Mouse (Mus musculus) megakaryocyte, embryonic 14.5 days (primary cell): ENCODE measurements around the gene Car10.

ENCODE experiments used
- FLI1 ChIP-seq: IDR thresholded peaks from 2 replicates; pipeline ENCODE4 v1.6.1; 2012; ENCODE audit warnings: low read length, inconsistent platforms, mixed read lengths
- GATA1 ChIP-seq: IDR thresholded peaks from 3 replicates; pipeline ENCODE4 v1.6.1; 2012; ENCODE audit warnings: mixed read lengths, low read length, inconsistent platforms, borderline replicate concordance

GRCm38 (mm10) chr11:93559118-93559517 is 461.3 kb downstream of the Car10 start:
- TF ChIP-seq FLI1 (no peak), GATA1 (no peak)
